Mouse (Mus musculus) layer of hippocampus, adult 2 months (tissue): ENCODE data around the gene Fam76b. TPM values are rescaled to one million over a fixed set of nuclear protein-coding genes. Genes with fewer than 3 reads are reported as not detected.

Experiments used
- DNase-seq, 2 experiments: peaks; one replicate each; pipeline ENCODE4 v3.0.0; 2022; ENCODE audit warnings: low spot score in 2 of 2
- H3K27ac ChIP-seq: fragments of 200-600 bp; 2 replicates; pipeline ENCODE4 v1.8.1; 2022
- H3K4me3 ChIP-seq: fragments of 200-600 bp; 2 replicates; pipeline ENCODE4 v1.8.1; 2022; ENCODE audit warnings: mild to moderate bottlenecking
- CTCF ChIP-seq: fragments of 200-600 bp; conservative IDR thresholded peaks from 2 replicates; pipeline ENCODE4 v1.8.1; 2022; ENCODE audit warnings: antibody characterized with exemption, mild to moderate bottlenecking, moderate library complexity
- total RNA-seq, 2 experiments: library from RNA; stranded (reverse); gene quantifications; 2 replicates each; pipeline ENCODE4 v1.2.3; 2021

The Fam76b gene
- total RNA-seq, 2 experiments from 2014 or later, result 18.0 to 23.0 TPM

DNA sequence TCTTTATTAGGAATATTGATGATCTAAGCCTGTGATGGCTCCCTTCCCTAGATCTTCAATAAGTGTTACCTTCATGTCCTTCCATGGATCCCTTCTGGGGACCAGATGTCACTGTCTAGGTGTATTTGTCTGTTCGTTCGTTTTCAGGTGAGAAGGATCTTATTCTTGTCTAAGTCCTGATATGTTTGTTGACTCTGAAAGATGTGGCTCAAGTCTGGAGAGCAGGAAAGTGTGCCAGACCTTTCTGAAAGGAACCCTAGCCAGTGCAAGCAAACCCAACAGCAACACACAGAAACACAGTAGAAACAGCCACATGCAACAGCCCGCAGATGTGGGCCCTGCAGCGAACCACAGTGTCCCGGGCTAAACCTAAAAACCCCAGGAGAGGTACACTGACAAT, 61.5 kb downstream of the Fam76b start:
- no peak for DNase-seq
- TF ChIP-seq CTCF, result no peak
- Histone ChIP-seq H3K27ac (no peak overlapping the region), H3K4me3 (no peak overlapping the region)

DNA sequence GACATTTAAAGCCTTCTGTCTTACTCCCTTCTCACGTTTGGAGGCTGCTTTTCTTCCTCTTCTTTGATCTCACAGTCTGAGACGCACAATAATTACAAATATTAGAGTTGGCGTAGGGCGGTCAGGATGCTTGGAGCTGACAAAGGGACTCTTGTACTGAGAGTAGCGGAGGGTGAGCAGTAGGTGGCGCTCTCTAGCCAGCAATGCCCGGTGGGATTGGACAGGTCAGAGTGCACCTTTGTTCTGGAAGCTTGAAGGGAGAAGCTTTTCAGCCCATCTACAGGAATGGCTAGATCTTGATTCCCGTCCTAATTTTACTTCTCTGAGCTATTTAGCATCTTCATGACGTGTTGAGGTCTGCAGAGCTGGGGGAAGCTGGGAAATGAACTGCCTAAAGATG, 62.1 kb downstream of the Fam76b start:
- DNase-seq, result peak; percentile 69 to 83
- Histone ChIP-seq H3K27ac (no peak overlapping the region), H3K4me3 (no peak overlapping the region)
- peak; percentile 99 for TF ChIP-seq CTCF

DNA sequence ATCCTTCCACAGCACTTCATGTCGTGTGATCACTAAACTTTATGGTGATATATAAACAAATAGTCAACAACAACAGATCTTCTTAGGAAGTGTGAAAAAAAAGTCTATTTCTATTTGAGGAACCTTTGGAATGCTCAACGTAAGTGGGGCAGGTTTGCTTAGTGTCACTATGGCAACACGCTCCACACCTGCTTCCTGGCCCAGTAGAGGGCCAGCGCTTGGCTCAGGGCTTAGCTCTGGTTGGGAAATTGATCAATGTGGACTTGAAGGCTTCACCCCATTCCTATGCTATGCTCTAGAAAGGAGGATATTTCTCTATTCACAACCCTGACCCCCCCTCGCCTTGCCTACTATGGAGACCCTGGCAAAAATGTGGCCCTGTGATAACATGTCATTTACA, 62.7 kb downstream of the Fam76b start:
- DNase-seq, result no peak
- Histone ChIP-seq H3K27ac (no peak overlapping the region), H3K4me3 (no peak overlapping the region)
- TF ChIP-seq CTCF, result no peak

DNA sequence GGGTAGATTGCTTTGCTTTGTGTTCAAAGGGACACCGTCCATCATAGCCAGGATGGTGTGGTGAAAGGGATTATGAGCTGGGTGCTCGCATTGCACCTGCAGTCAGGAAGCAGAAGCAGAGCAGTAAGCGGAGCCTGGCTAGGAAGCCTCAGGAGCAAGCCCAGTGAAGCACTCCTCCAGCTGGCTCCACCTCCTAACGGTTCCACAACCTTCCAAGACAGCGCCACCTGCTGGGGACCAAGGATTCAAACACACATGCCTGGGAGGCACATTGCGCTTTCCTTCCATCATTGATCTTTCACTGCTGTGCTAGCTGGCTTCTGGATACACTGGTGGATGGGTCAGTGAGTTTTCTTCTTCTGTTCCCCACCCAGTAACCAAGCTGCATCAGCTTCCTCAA, 64.4 kb downstream of the Fam76b start:
- no peak overlapping the region for H3K4me3 ChIP-seq
- peak; percentile 49 for TF ChIP-seq CTCF
- DNase-seq, result no peak
- no peak overlapping the region for H3K27ac ChIP-seq

DNA sequence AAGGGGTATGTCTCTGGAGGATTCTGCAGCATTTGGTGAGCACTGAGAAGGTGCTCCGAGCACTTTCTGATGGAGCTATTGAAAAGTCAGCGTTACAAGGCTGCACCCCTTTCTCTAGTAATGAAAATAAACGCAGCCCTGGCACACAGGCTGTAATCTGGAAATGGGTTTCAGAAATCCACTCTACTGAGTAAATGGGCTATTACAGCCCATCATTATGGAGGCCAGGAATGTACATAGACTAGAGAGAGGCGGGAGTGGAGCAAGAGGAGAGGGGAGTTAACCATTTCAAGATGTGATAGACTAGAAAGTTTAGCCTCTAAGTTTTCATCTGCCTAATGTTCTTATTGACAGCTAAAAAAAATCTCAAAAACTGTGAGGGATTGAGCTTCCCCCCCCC, 65.5 kb downstream of the Fam76b start:
- Histone ChIP-seq H3K27ac (no peak overlapping the region), H3K4me3 (no peak overlapping the region)
- no peak for DNase-seq
- no peak for TF ChIP-seq CTCF

DNA sequence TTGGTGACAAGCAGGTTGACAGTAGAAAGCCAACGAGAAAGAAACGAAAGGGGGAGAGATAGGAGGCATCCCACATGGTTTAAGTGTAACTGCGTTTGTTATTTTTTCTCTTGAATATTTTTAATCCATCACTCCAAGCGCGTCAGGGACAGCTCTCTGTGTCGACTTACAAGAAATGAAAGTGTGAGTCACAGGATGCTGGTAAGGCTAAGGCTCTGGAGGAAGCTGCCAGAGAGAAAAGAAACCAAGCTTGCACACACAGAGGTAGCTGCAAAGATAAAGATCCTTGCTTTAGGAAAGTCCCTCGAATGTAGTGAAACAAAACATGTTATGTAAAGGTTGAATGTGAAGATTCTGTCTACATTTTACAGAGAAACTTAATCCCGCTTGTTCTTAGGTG, 67.0 kb downstream of the Fam76b start:
- TF ChIP-seq CTCF, result no peak
- Histone ChIP-seq H3K27ac (peak overlapping the region; percentile 96), H3K4me3 (no peak overlapping the region)
- DNase-seq, result peak in 1 of 2 experiments; percentile 37

DNA sequence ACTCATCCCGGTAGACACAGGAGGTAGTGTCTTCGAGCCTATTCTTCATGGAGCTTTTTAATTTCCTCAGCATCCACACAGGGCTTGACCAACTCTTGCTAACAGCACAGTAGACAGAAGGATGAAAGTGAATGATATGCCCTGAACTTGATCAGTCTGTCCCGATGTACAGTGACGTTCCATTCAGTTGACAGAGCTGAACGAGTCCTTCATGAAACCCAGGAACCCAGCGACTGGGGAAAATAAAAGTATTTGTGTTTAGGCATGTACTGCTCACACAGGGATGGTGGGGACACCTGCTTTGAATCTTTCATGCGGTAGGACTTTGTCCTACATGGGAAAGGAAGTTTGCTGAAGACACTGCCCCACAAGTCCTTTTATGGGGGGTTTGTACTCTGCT, 67.4 kb downstream of the Fam76b start:
- H3K4me3 ChIP-seq, result no peak overlapping the region
- H3K27ac ChIP-seq, result peak overlapping the region; percentile 96
- no peak for DNase-seq
- TF ChIP-seq CTCF, result no peak

DNA sequence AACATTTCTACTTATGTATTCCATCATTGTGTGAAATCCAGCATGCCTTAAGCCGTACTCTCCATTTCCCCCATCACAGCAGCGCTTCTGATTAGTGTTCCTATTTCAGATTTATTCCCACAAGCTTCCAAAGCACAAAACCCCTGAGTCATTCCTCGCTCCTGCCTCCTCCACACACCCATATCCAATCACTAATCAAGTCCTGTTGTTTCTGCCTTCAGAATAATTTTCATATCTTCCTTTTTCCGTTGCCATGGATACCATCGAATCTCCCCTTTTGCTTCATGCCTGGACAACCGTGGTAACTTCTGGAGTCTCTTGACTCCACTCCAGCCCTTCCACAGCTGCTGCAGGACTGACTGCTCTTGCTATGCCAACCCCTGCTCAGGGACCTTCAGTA, 68.5 kb downstream of the Fam76b start:
- TF ChIP-seq CTCF, result no peak
- DNase-seq, result peak; percentile 57 to 84
- Histone ChIP-seq H3K27ac (peak overlapping the region; percentile 96), H3K4me3 (no peak overlapping the region)

DNA sequence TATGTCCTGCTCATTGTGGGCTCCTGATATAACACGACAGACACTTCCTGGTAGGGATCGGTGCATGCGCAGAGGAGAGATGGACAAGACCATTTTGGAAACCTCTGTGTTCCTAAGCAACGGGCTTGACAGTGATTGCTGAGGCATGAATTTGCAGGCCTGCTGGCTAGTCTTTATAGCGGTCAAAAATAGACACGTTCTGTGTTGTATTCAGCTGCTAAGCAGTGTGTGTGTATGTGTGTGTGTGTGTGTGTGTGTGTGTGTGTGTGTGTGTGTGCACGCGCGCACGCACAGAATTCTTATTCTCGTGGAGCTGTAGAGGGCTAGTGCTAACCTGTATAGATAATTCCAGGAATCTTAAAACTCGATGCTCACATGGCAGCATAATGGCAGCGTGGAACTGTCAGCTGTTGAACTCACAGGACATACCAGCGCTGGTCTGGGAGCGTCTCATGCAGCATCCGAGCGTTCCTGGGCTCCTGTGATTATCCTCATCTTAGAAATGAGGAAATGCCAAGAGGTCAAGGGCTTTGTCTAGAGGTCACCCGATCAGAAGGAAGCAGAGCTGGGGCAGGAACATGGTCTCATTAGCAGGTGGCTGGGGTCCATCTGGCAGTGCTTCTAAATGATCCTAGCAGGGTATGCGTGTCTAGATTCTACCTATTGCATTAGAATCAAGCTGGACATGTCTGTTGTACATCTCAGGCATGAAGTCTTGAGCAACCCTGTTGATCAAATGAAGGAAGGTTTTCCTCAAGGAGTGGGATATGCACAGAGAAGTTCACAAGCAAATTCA, 71.2 kb downstream of the Fam76b start:
- no peak for TF ChIP-seq CTCF
- Histone ChIP-seq H3K27ac (peak overlapping the region; percentile 96), H3K4me3 (no peak overlapping the region)
- peak in 1 of 2 experiments; percentile 57 for DNase-seq

DNA sequence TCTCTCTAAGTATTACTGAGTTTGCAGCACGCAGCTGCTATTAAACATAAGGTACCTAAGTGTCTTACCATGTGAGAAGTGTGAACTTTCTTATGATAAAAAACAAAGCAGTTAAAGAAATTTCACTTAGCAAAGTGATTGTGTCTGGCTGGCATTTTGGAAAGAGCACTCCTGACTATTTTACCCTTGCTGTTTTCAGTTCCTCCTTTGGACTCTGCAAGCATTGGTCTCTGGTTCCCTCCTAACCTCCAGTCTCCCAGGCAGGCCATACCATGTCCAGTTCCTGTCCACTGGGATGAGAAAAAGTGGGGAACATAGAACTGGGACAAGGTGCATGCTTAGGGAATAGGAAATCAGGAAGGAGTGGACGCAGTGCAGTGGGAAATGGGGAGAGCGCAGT, 74.5 kb downstream of the Fam76b start:
- no peak for TF ChIP-seq CTCF
- Histone ChIP-seq H3K4me3 (no peak overlapping the region), H3K27ac (no peak overlapping the region)
- DNase-seq, result no peak

DNA sequence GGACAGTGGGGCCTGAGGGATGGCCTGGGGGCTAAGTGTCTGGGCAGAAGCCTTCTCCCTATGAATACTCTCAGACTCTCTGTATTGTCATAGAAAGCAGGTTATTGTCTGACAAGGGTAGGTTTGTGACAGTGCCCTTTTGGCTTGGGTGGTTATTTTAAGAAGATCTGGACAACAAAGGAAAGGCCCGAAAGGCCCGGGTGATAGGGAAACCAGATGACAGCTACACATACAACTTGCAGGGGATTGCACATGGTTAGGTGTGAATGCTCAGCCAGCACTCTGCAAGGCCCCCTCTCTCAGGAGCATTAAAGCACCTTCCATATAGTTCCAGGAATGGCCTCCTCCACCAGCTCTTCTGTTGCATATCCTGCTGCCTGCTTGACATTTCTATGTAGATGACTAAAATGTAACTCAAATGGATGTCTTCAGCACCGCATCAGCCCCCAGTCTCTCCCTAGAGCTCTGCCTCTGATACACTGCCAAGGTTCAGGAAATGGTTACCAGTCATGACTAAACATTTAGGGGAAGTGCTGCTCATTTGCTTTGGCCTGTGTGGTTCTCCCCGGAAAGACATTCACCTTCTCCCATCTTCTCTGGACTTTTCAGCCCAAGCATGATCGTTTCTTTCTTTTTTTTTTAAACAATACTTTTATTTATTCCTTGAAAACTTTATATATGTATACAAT, 76.7 kb downstream of the Fam76b start:
- no peak for TF ChIP-seq CTCF
- Histone ChIP-seq H3K27ac (no peak overlapping the region), H3K4me3 (no peak overlapping the region)
- no peak for DNase-seq

Other genes starting within 250 kb of the Fam76b start
- gene Mtmr2, start 79.3 kb upstream of the Fam76b start, total RNA-seq, result 10 to 100 TPM; 48.3 to 48.5 TPM
- 10 to 100 TPM; 19.5 to 22.5 TPM for gene Cep57, start 609 bp upstream of the Fam76b start, total RNA-seq